Mouse (Mus musculus): ENCODE results near the gene Psma5. TPM values are rescaled to one million over a fixed set of nuclear protein-coding genes. Genes with fewer than 3 reads are reported as not detected.

The Psma5 gene
- polyA plus RNA-seq, 3 experiments from 2014 or later: 167 to 264 (median 193) TPM

DNA sequence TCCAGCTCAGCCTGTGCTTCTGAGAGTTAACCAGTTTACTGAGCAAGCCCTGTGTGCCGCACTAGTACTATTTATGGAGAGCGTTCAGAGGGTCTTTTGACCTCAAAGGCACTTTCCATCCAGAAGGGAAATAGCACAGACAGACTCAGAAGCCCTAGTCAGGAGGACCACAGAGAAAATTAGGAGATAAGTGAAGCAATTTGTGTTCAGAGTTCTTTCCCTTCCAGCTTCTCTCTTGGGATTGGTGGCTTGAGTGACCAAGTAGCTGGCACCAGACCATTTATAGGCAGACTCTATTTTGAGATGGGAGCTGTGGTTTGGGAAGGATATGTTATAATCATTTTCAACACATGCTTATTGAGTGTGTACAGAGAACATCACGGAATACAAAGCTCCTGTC lies 49.7 kb downstream of the Psma5 start:
- no peak for ATAC-seq

DNA sequence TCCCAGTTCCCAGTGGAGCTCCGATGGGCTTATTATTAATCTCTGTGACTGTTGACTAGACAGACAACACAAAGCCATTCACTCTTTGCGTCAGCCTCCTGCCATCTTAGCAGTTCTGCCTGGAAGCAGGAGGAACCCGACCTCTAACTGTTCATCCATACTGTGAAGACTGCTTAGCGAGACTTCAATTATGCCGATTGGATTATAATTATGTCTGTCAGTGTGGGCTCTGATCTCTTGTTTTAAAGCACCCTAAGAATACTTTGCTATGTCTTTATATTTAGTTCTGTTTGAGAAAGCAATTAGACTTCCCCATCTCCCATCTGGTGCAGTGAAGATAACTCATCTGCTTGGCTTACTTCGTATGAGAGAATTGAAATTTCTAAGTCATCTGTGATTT lies 50.8 kb downstream of the Psma5 start:
- no peak for ATAC-seq

- no peak for ATAC-seq
Observed at GRCm38 (mm10) chr3:108310921-108311341, 54.2 kb downstream of the Psma5 start.

DNA sequence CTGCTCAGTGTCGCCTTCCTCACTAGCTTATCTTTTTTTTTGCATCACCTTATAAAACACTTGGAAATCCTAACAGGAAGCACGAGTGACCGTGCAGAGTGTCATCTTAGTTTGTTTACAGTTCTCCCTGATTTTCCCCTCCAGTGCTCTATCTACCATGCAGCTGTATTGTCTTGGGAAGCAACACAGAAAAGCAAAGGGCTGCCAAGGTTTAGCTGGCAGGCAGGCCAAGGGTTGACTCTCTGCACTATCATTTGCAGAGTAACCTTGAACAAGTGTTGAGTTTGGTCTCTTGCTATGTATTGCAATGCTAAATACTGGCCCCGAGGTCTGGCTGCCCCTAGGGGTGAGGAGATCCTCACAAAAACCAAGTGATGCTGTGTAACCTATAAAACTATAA lies 55.0 kb downstream of the Psma5 start:
- no peak for ATAC-seq

- ATAC-seq: no peak
Observed at GRCm38 (mm10) chr3:108312414-108312813, 55.7 kb downstream of the Psma5 start.

DNA sequence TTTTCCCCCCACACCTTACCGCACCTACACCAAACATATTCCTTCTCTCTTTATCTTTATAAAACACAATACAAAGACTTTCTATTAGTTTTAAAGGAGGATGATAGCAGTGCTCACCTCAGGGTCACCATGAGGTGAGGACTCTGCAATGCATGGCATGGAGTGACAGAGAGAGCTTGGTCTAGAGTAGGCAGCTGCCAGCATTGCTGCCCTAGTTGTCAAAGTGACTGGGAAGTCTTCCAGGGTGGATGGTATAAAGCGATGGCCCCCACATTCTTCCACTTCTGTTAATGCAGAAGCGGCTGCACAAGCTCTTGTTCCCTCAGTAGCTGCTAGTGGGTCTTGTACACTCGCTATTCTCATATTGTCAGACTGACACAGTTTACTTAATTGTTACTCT lies 56.4 kb downstream of the Psma5 start:
- ATAC-seq: no peak

DNA sequence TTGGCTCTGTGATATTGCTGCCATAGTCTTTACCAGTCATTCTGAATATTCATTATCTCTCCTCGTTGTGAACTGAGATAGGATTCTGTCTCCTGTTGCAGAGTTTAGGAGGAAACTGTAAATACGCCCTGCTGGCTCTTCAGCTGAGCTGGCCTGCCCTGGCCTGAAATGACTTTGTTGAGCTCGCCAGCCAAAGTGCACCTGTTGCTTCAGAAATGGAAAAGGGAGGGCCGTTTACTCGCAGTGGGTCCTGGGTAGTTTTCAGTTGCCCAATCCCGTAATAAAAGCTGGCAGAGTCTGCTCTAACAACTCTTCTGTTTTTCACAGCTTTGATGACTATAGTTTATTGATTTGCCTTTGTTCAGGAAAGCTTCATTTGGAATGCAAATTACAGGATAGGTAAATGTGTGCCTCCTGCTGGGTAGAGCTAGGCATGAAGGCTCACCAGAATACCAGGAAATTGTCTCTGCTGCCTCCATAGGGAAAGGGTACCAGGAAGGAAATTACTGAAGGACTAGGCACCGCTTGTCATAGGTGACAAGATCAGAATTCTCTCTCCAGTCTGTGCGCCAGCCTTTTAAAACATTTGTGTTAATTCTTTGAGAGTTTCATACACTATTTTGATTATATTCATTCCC lies 57.4 kb downstream of the Psma5 start:
- ATAC-seq: no peak

- no peak for ATAC-seq
Observed at GRCm38 (mm10) chr3:108318517-108318916, 61.8 kb downstream of the Psma5 start.

DNA sequence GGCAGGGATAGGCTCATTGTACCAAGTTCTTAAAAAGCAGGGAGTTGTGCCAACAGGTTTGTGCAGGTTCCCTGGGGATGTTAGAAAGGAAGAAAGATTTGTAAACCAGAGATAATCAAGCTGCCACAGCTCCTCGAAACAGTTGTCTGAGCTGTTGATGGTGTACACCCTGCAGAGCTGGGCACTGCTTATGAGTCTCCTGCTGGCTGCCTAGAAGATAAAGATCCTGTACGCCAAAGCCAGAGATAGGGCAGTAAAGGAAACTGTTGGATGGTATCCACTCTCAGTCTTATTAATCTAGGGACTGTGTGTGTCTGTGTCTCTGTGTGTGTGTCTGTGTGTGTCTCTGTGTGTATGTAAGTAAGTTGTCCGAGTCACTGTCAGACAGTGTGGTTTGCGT lies 64.9 kb downstream of the Psma5 start:
- no peak for ATAC-seq

- ATAC-seq: no peak
Observed at GRCm38 (mm10) chr3:108322136-108322535, 65.4 kb downstream of the Psma5 start.

DNA sequence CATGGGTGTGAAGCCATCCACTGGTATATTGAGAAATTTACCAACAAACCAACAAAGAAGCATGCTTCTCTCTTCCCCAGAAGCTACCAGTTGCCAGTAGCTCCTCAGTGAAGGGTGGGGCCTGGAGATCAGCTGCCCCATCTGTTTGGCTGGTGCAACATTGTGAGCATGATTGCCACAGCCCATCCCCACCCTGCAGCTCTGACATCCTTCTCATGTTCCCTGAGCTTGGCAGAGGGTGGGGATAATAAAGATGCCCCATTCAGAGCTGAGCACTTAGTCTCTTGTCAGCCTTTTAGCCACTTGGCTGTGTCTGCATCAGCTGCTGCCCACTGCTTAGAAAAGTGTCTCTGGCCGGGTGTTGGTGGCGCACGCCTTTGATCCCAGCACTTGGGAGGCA lies 66.2 kb downstream of the Psma5 start:
- ATAC-seq: no peak

DNA sequence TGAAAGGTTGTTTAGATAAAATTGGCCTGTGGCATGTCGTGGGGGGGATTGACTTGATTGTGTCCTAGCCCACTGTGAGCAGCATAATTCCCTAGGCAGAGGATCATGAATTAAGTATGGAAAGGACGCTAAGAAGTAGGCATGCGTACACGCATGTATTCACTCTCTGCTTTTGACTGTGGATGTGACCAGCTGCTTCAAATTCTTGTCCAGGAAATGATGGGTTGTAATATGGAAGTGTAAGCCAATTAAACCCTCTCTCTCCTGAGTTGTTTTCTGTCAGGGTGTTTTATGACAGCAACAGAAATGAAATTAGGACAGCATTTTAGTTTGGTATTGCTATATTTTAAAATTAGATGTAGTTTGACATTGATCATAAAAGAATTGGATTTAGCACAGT lies 68.1 kb downstream of the Psma5 start:
- no peak for ATAC-seq

DNA sequence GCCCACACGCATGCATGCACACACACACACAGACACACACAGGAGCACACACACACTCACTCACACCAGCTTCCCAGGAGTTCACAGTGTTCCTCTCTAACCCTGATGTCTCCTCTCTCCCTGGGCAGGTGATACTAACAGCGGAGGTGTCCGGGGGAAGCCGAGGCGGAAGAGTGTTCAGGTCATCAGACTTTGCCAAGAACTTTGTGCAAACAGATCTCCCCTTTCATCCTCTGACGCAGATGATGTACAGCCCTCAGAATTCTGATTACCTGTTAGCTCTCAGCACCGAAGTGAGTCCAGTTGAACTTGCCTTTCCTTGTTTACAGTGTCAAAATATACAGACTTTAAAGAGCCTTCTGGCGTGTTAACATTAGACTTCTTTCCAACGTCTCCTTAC lies 68.8 kb downstream of the Psma5 start:
- ATAC-seq: no peak

DNA sequence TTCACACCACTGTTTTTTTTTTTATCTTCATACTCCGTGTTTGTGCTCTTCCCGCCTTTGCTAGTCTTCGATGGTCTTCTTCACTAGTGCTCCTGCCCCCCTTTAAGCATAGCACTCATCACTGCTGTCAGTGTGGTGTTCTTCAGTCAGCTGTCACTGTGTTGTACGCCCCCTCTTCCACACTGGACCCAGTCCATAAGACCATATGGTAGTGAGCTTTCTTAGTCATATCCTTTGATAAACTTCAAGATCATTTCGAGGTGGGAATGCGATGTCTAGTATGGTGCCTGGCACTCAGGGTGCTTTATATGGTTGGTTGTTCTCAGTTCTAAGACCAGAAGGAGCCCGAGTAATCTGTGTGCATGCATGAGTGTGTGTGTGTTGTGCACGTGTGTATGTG lies 70.5 kb downstream of the Psma5 start:
- no peak for ATAC-seq

DNA sequence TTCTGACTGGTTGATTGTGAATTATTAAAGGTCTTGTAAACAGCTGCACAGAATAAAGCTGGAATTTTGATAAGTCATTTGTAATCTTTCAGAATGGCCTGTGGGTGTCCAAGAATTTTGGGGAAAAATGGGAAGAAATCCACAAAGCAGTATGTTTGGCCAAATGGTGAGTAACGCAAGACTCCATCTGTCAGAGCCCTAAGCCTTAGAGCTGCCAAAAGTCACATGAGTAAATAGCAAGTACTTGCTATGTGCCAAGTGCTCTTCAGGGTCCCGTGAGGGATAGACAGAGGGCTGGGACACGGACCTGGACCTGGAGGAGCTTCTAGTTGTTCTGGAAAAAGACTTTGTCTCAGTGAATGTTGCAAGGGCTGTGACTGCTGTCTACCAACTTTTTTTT lies 71.2 kb downstream of the Psma5 start:
- no peak for ATAC-seq

DNA sequence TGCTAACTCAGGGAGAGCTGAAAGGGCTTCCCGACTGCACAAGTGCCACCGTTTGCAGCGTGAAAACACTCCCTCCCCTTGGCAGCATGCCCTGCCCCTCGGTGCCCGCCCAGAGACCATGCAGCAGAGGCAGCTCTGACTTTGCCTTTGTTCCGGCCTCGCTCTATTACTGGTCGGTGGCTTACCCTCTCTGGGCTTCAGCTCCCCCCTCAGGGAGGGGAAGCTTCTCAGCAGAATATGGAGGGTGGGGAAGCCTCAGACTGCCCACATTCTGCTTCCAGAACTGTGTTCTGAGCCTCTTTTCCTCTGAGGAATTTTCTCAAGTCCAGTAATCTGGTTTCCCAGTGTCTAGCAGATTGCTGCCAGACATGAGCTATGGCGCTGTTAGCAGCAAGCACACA lies 71.7 kb downstream of the Psma5 start:
- no peak for ATAC-seq

Other genes with a start within 250 kb of the Psma5 start
- 1 to 10 TPM; 1.1 to 2.7 (median 1.4) TPM for gene Gstm1, start 239.0 kb upstream of the Psma5 start, polyA plus RNA-seq (2017; shearing (Covaris generic))
- 1 to 10 TPM; 3.1 to 5.5 (median 5.0) TPM for gene Gstm4, start 212.0 kb upstream of the Psma5 start, polyA plus RNA-seq (2017; shearing (Covaris generic))
- gene Ampd2, start 170.3 kb upstream of the Psma5 start, polyA plus RNA-seq (2017; shearing (Covaris generic)): 10 to 100 TPM; 15.6 to 26.4 (median 18.1) TPM
- not detected for gene Gnat2, start 164.1 kb upstream of the Psma5 start, polyA plus RNA-seq (2017; shearing (Covaris generic))
- gene Gnai3, start 110.8 kb upstream of the Psma5 start, polyA plus RNA-seq (2017; shearing (Covaris generic)): 100 to 1,000 TPM in 1 of 3 experiments, 10 to 100 TPM in 2; 90.7 to 140 (median 97.6) TPM
- gene Gpr61, start 102.0 kb upstream of the Psma5 start, polyA plus RNA-seq (2017; shearing (Covaris generic)): not detected
- gene Amigo1, start 70.6 kb upstream of the Psma5 start, polyA plus RNA-seq (2017; shearing (Covaris generic)): under 1 TPM; 0.33 to 0.53 (median 0.51) TPM
- gene Cyb561d1, start 55.7 kb upstream of the Psma5 start, polyA plus RNA-seq (2017; shearing (Covaris generic)): 1 to 10 TPM; 6.6 to 7.3 (median 7.1) TPM
- gene Atxn7l2, start 46.0 kb upstream of the Psma5 start, polyA plus RNA-seq (2017; shearing (Covaris generic)): 1 to 10 TPM; 4.7 to 5.9 (median 5.6) TPM
- gene Sypl2, start 30.3 kb upstream of the Psma5 start, polyA plus RNA-seq (2017; shearing (Covaris generic)): not detected
- not detected for gene Sort1, start 27.2 kb downstream of the Psma5 start, polyA plus RNA-seq (2017; shearing (Covaris generic))
- not detected for gene Mybphl, start 108.0 kb downstream of the Psma5 start, polyA plus RNA-seq (2017; shearing (Covaris generic))
- 10 to 100 TPM in 1 of 3 experiments, 1 to 10 TPM in 2; 1.2 to 17.5 (median 4.1) TPM for gene Psrc1, start 126.9 kb downstream of the Psma5 start, polyA plus RNA-seq (2017; shearing (Covaris generic))
- under 1 TPM; 0.35 to 0.52 (median 0.37) TPM for gene Celsr2, start 158.6 kb downstream of the Psma5 start, polyA plus RNA-seq (2017; shearing (Covaris generic))
- gene Sars, start 188.3 kb downstream of the Psma5 start, polyA plus RNA-seq (2017; shearing (Covaris generic)): 100 to 1,000 TPM; 156 to 182 (median 163) TPM

Data from inflammation-experienced regulatory T-cells, adult 6 months (primary cell).